Mouse (Mus musculus) layer of hippocampus, adult 2 months (tissue): ENCODE measurements around the gene Ccdc88a. TPM values are rescaled to one million over a fixed set of nuclear protein-coding genes. Genes with fewer than 3 reads are reported as not detected.

Source experiments
- DNase-seq, 2 experiments: peaks; one replicate each; pipeline ENCODE4 v3.0.0; 2022; ENCODE audit warnings: low spot score in 2 of 2
- H3K27ac ChIP-seq: fragments of 200-600 bp; 2 replicates; pipeline ENCODE4 v1.8.1; 2022
- H3K4me3 ChIP-seq: fragments of 200-600 bp; 2 replicates; pipeline ENCODE4 v1.8.1; 2022; ENCODE audit warnings: mild to moderate bottlenecking
- CTCF ChIP-seq: fragments of 200-600 bp; conservative IDR thresholded peaks from 2 replicates; pipeline ENCODE4 v1.8.1; 2022; ENCODE audit warnings: antibody characterized with exemption, mild to moderate bottlenecking, moderate library complexity
- total RNA-seq, 2 experiments: library from RNA; stranded (reverse); gene quantifications; 2 replicates each; pipeline ENCODE4 v1.2.3; 2021

The Ccdc88a gene
- total RNA-seq, 2 experiments from 2014 or later: 62.8 to 69.3 TPM

DNA sequence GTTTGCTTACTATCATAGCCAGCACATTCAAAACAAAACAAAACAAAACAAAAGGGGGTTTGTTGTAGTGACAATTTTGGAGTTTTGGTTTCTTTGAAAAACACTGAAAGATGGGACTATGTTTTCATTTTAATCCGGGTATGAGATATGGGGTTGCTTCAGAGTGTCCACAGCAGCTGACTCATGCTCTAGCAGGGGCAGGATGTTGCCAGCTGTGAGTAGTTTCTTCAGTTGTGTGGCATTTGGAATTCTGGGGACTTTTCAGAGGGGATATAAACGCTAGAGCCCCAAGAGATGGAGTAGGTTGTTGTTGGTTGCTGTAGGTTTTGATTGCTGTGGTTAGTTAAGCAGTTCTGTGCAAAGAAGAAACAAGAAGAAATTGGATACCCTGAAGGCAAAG, 10.0 kb downstream of the Ccdc88a start:
- no peak for DNase-seq
- 0 out of 2 replicates have a peak overlapping the region, but pooled peaks have one; percentile 0 for H3K27ac ChIP-seq
- H3K4me3 ChIP-seq: no peak overlapping the region
- TF ChIP-seq CTCF: no peak

DNA sequence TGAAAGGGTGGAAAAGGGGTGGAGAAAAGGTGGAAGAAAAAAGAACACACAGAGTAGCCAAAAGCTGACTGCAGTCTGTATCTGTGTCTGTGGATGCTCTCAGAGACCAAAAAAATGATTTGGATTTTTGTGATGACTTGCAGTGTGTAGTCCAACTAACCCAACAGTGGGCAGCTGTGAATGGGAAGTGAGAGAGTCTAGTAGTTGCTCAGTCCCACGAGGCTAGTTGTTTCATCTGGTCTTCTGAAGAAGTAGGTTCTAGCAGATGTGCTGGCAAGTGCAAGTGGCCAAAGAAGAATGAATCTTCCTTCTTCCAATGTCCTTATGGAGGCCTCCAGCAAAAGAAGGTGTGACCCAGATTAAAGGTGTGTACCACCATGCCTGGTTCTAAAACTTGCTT, 10.5 kb downstream of the Ccdc88a start:
- no peak overlapping the region for H3K4me3 ChIP-seq
- no peak for TF ChIP-seq CTCF
- H3K27ac ChIP-seq: no peak overlapping the region
- DNase-seq: no peak

DNA sequence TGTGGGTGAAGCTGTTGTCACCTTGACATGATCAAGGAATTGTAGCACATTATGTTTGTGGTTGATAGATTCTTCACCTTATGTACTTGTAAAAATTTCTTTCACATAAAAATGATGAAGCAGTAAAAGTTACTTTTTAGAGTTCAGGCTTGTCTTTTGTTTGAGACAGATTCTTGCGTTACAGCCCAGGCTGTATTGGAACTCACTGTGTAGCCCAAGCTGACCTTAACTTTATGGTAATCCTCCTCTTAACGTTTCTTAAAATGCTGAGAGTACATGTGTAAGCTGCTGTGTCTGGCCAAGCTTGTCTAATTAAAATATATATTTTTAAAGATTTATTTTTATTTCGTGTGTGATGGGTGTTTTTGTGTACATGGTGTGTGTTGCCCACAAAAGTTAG, 11.2 kb downstream of the Ccdc88a start:
- TF ChIP-seq CTCF: no peak
- no peak overlapping the region for H3K27ac ChIP-seq
- no peak overlapping the region for H3K4me3 ChIP-seq
- DNase-seq: no peak

DNA sequence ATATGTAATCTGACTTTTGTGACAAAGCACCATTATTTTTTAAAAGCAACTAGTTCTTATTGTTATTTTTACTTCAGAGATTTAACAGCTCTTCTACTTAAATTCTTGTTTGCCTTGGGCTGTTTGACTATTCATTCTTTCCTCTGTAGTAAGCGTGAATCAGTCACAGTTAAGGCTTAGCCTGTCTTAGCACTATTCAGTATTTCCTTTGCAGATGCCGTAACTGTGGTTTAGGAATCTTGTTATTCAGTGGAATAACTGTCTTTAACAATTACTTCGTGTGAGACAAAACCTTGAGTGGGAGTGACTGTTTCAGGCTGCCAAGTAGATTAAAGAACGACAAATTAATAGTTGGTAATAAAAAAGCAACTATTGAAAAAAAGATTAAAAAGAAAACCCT, 16.5 kb downstream of the Ccdc88a start:
- no peak overlapping the region for H3K4me3 ChIP-seq
- H3K27ac ChIP-seq: no peak overlapping the region
- no peak for DNase-seq
- TF ChIP-seq CTCF: no peak

DNA sequence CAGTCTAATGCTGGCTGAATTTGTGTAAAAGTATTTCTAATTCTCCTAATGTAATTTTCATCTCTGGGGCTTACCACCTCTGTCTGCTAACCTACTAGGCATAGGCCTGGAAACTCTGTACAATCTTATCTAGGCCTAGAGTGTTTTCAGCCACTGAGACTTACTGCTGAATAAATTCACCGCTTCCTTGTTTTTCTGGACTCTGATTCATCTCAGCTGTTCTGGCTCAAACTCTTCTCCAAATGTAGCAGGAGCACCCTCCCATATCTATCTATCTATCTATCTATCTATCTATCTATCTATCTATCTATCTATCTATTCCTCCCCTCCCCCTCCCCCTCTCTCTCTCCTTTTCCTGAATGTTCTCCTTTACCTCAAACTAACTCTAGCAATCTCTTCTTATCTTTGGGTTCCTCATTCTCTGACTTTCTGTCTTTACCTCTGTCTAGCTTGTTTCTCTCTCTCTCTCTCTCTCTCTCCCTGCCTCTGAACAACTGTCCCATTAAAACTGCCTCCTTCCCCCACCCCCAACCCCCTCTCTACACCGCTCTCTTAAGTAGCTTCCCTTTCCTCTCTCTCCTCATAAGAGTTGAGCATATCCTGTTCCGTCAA, 21.8 kb downstream of the Ccdc88a start:
- DNase-seq: no peak
- no peak for TF ChIP-seq CTCF
- Histone ChIP-seq H3K4me3 (no peak overlapping the region), H3K27ac (no peak overlapping the region)

DNA sequence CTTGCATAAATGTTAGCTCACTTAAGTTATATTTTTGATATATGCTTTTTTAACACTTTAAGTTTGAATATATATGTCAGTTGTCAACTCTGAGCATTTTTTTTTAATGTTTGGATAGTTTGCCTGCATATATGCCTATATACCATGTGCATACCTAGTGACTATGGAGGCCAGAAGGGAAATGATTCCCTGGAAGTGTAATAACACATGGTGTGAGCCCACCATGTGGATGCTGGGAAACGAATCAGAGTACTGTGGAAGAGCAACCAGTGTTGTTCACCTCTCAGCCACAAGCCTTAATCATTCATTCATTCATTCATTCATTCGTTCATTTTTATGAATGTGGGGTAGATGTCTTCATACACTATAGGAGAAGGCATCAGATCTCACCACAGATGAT, 26.9 kb downstream of the Ccdc88a start:
- no peak for TF ChIP-seq CTCF
- Histone ChIP-seq H3K27ac (no peak overlapping the region), H3K4me3 (no peak overlapping the region)
- no peak for DNase-seq

- no peak overlapping the region for H3K27ac ChIP-seq
- TF ChIP-seq CTCF: no peak
- DNase-seq: no peak
- no peak overlapping the region for H3K4me3 ChIP-seq
Measured at GRCm38 (mm10) chr11:29406292-29406691, 32.8 kb downstream of the Ccdc88a start.

GRCm38 (mm10) chr11:29423496-29423895, 50.0 kb downstream of the Ccdc88a start:
- no peak overlapping the region for H3K27ac ChIP-seq
- no peak overlapping the region for H3K4me3 ChIP-seq
- no peak for TF ChIP-seq CTCF
- no peak for DNase-seq

DNA sequence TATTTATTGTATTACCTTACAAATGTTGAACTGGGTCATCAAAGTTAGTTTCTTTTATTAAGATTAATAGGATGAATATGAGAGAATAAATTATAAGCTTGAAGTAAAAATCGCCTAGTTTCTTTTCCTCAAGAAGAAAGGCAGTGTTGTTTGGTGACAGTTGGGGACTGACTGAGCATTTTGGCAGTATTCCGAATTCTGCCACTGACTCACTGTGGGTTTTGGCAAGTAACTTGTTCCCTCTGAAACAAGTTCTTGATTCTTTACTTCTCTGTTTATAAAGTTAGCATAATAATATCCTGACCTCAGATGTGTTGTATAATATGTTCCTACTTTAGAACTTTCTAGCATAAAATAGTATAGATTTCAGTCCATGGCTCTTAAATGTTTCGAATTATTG, 55.3 kb downstream of the Ccdc88a start:
- Histone ChIP-seq H3K4me3 (no peak overlapping the region; the same call in 1 of the 2 replicates), H3K27ac (peak overlapping the region; percentile 85)
- peak; percentile 72 to 87 for DNase-seq
- TF ChIP-seq CTCF: no peak

- Histone ChIP-seq H3K4me3 (no peak overlapping the region), H3K27ac (no peak overlapping the region)
- no peak for DNase-seq
- no peak for TF ChIP-seq CTCF
Measured at GRCm38 (mm10) chr11:29431011-29431410, 57.6 kb downstream of the Ccdc88a start.

GRCm38 (mm10) chr11:29448741-29449140, 75.3 kb downstream of the Ccdc88a start:
- Histone ChIP-seq H3K4me3 (no peak overlapping the region), H3K27ac (no peak overlapping the region)
- no peak for DNase-seq
- TF ChIP-seq CTCF: no peak

- DNase-seq: no peak
- TF ChIP-seq CTCF: no peak
- Histone ChIP-seq H3K4me3 (no peak overlapping the region), H3K27ac (no peak overlapping the region)
Measured at GRCm38 (mm10) chr11:29474676-29475075, 101.2 kb downstream of the Ccdc88a start.

DNA sequence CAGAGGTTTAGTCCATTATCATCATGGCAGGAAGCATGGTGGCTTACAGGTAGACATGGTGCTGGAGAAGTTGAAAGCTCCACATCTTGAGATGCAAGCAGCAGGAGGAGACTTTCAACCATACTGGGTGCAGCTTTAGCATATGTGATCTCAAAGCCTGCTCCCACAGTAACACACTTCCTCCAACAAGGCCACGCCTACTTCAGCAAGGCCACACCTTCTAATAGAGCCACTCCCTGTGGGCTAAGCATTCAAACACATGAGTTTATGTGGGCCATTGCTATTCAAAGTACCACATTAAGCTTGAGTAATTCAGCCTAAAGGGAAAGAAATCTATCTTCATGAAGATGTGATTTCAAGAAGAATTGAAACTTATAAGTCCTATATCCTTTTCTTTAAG, 119.7 kb downstream of the Ccdc88a start:
- no peak for DNase-seq
- no peak overlapping the region for H3K4me3 ChIP-seq
- no peak overlapping the region for H3K27ac ChIP-seq
- TF ChIP-seq CTCF: no peak

DNA sequence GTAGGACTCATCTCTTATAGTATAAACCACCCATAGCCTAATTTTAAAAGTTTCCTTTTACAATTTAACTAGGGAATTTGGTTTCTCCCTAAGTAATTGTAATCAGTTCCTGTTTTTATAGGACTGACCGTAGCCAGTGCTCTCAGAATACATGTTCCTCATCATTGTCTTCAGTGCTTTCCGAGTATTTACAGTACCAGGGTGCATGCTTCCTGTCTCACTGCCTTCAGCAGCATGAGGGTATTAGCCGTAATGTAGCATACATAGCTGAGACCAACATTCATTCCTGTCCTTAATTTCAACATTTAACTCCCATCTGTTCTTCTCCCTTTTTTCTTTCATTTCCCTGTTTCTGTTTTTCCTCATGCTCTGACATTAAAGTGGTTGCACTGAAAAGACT, 123.5 kb downstream of the Ccdc88a start:
- TF ChIP-seq CTCF: no peak
- Histone ChIP-seq H3K27ac (no peak overlapping the region), H3K4me3 (no peak overlapping the region)
- DNase-seq: no peak
